Comparison of ENCODE assay signal across 21 mouse cellular contexts in the genomic region with DNA sequence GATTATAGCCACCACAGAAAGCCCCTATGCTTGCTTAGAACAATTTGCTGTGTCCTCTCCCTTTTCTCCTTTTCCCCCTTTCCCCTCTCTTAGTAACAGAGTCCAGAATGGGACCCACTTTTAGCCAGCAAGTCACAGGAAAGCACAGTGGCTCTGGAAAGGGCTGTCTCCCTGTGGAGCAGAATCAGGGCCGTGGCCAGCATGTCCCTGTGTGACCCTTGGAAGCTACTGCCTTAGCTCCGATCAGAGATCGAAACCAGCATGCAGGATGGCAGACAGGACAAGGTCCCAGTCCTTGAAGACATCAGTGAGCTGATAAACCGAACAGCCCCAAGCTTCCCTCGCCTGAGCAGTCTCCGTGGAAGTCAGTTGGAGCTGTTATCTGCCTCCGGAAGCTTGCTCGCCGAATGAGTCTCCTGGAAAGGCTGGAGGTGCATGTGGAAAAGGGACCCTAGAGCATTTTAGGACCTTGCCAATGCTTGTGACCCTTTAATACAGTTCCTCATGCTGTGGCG.
"Had no signal": no experiment of that assay in that cellular context is flagged by ENCODE, and none has a peak within 500 bp of the region (broad histone marks: within the 10 kb centered on the region; RNA-seq: fewer than 3 reads in every experiment).

No protein-coding gene starts in this region.

- H3K4me3 ChIP-seq: limb, embryonic 12.5 days; limb, embryonic 15.5 days; megakaryocyte, embryonic 14.5 days; midbrain, embryonic 10.5 days; midbrain, embryonic 13.5 days; myocyte; neural tube, embryonic 13.5 days had no signal

- H3K27me3 ChIP-seq: limb, embryonic 12.5 days; limb, embryonic 15.5 days; midbrain, embryonic 13.5 days; neural tube, embryonic 13.5 days had no signal

- H3K4me1 ChIP-seq: limb, embryonic 12.5 days; limb, embryonic 15.5 days; midbrain, embryonic 10.5 days; midbrain, embryonic 13.5 days; neural tube, embryonic 13.5 days had no signal

- H3K9ac ChIP-seq: limb, embryonic 12.5 days; limb, embryonic 15.5 days; liver, embryonic 14.5 days; liver, postnatal 0 days; lung, embryonic 14.5 days; midbrain, embryonic 13.5 days; neural tube, embryonic 13.5 days had no signal

- H3K36me3 ChIP-seq: midbrain, embryonic 10.5 days had no signal

- DNase-seq: kidney, postnatal 14 days; kidney, postnatal 4 days; left cerebral cortex, postnatal 4 days; liver, postnatal 0 days; lung, embryonic 14.5 days; retina, postnatal 1 day; right cerebral cortex, postnatal 25 days; thymus, adult 18-20 months; thymus, postnatal 36 days had no signal

- H3K9me3 ChIP-seq: limb, embryonic 12.5 days; limb, embryonic 15.5 days; megakaryocyte, embryonic 14.5 days; midbrain, embryonic 10.5 days; midbrain, embryonic 13.5 days; neural tube, embryonic 13.5 days had no signal

- ATAC-seq: liver, postnatal 0 days; lung, postnatal 0 days; midbrain, embryonic 13.5 days; midbrain, embryonic 16.5 days had no signal

- H3K27ac ChIP-seq: limb, embryonic 12.5 days; limb, embryonic 15.5 days; liver, embryonic 14.5 days; macrophage; midbrain, embryonic 10.5 days; midbrain, embryonic 13.5 days; neural tube, embryonic 13.5 days had no signal

- H3K4me2 ChIP-seq: limb, embryonic 12.5 days; limb, embryonic 15.5 days; liver, embryonic 11.5 days; lung, embryonic 14.5 days; midbrain, embryonic 13.5 days; neural tube, embryonic 13.5 days had no signal
